Mouse (Mus musculus) kidney, embryonic 15.5 days (tissue): Measurements from ENCODE around the gene Cd160. TPM values are rescaled to one million over a fixed set of nuclear protein-coding genes. Genes with fewer than 3 reads are reported as not detected.
A peak's percentile ranks its signal among the peaks of the same experiment; 100 is the strongest.

ENCODE experiments used
- ATAC-seq: fragments of 200-750 bp; cut with Nextera tagmentation; replicated peaks from 2 replicates; pipeline ENCODE4 v1.8.0; 2017; ENCODE audit warnings: moderate TSS enrichment; ENCODE audit not compliant: low FRiP score
- H3K27ac ChIP-seq: fragments of 300-500 bp; sonication (generic); 2 replicates; pipeline ENCODE4 v1.5.1; 2015; ENCODE audit warnings: mild to moderate bottlenecking, inconsistent platforms
- H3K27me3 ChIP-seq: fragments of 300-500 bp; sonication (generic); 2 replicates; pipeline ENCODE4 v1.6.1; 2015; ENCODE audit warnings: inconsistent platforms
- H3K36me3 ChIP-seq: fragments of 300-500 bp; sonication (generic); 2 replicates; pipeline ENCODE4 v1.6.1; 2015; ENCODE audit warnings: inconsistent platforms
- H3K4me1 ChIP-seq: fragments of 300-500 bp; sonication (generic); 2 replicates; pipeline ENCODE4 v1.6.1; 2015; ENCODE audit warnings: inconsistent platforms
- H3K4me2 ChIP-seq: fragments of 300-500 bp; sonication (generic); 2 replicates; pipeline ENCODE4 v1.6.1; 2015; ENCODE audit warnings: moderate library complexity, mild to moderate bottlenecking, inconsistent platforms
- H3K4me3 ChIP-seq: fragments of 300-500 bp; sonication (generic); replicated peaks from 2 replicates; pipeline ENCODE4 v1.5.1; 2015; ENCODE audit warnings: mild to moderate bottlenecking, inconsistent platforms
- H3K9ac ChIP-seq: fragments of 300-500 bp; sonication (generic); 2 replicates; pipeline ENCODE4 v1.6.1; 2015; ENCODE audit warnings: mild to moderate bottlenecking, inconsistent platforms
- H3K9me3 ChIP-seq: fragments of 300-500 bp; sonication (generic); replicated peaks from 2 replicates; pipeline ENCODE4 v1.6.1; 2016; ENCODE audit warnings: inconsistent platforms
- WGBS: fragments of 180-500 bp; shearing (Covaris S2); methylation state at CpG from one replicate; pipeline ENCODE4 v1.1.7; 2015; ENCODE audit warnings: mixed read lengths; 5-methylcytosine and 5-hydroxymethylcytosine counted together
- polyA plus RNA-seq: library from polyadenylated mRNA; unstranded; fragments of >200 nt; fragmentation: Nextera tagmentation; extraction: Ambion mirVana; gene quantifications from 2 replicates; pipeline ENCODE4 v1.2.1, GENCODE M21; 2015

Cd160 gene
- polyA plus RNA-seq, 1 experiment from 2014 or later: 0.16 TPM

DNA sequence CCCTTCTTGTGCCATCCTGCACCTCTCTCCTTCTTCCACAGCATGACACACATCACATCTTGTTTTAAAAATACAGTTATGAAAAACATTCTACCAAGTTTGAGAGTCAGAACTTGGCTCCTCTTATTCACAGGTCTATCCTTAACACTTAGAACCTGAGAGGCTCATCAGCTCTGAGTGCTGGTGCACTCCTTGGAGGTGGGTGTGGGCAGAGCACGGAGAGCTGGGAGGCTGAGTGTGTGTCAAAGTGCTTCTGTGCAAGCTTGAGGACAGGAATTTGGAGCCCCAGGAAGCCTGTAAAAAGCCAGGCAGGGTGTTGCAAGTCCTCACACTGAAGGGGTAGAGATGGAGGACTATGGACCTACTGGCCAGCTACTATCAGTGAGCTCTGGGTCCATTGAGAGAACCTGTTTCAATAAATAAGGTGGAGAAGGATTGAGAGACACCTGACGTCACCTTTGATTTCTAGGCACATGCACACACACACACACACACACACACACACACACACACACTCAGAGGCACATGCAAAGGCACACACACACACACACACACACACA is 20.1 kb upstream of the Cd160 start:
- no peak for ATAC-seq

GRCm38 (mm10) chr3:96848470-96848869 is 19.3 kb upstream of the Cd160 start:
- 86% methylated on average over 7 of the region's 8 CpGs for WGBS
- Histone ChIP-seq H3K4me2 (no peak overlapping the region), H3K4me3 (no peak overlapping the region), H3K36me3 (no peaks in the 10 kb centered on the region), H3K9ac (no peak overlapping the region), H3K27ac (no peak overlapping the region), H3K4me1 (peaks cover 10% of the 10 kb centered on the region), H3K27me3 (no peaks in the 10 kb centered on the region), H3K9me3 (no peaks in the 10 kb centered on the region)
- no peak for ATAC-seq

More for the DNA sequence above, 20.1 kb upstream of the Cd160 start:
- H3K4me3 ChIP-seq: no peak overlapping the region
- no peaks in the 10 kb centered on the region for H3K27me3 ChIP-seq
- H3K4me1 ChIP-seq: peaks cover 10% of the 10 kb centered on the region
- H3K9me3 ChIP-seq: no peaks in the 10 kb centered on the region
- H3K9ac ChIP-seq: no peak overlapping the region
- 79% methylated on average over 2 of the region's 2 CpGs for WGBS
- H3K36me3 ChIP-seq: no peaks in the 10 kb centered on the region
- H3K4me2 ChIP-seq: no peak overlapping the region
- H3K27ac ChIP-seq: no peak overlapping the region

DNA sequence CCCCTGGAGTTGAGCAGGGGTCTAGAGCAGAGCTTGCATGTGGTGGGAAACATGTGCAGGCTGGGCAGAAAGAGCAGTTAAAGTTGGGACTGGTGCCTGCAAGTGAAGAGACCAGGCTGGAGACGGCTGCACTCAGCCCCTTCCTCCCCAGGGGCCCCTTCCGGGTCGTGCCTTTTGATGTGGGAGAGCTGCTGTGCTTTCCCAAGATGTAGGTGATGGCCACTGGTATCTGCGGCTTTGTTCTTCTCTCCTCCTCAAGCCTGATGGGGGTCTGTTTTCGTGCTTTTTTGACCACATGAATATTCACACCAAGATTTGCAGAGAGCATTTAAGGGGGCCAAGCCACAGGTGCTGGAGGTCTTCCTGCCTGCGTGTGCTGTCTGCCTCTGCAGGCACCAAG is 18.5 kb upstream of the Cd160 start:
- Histone ChIP-seq H3K4me2 (no peak overlapping the region), H3K4me3 (no peak overlapping the region), H3K36me3 (no peaks in the 10 kb centered on the region), H3K9me3 (no peaks in the 10 kb centered on the region), H3K27me3 (no peaks in the 10 kb centered on the region), H3K9ac (no peak overlapping the region), H3K27ac (no peak overlapping the region), H3K4me1 (peaks cover 10% of the 10 kb centered on the region)
- ATAC-seq: no peak
- WGBS: 16% methylated on average over 6 of the region's 6 CpGs

DNA sequence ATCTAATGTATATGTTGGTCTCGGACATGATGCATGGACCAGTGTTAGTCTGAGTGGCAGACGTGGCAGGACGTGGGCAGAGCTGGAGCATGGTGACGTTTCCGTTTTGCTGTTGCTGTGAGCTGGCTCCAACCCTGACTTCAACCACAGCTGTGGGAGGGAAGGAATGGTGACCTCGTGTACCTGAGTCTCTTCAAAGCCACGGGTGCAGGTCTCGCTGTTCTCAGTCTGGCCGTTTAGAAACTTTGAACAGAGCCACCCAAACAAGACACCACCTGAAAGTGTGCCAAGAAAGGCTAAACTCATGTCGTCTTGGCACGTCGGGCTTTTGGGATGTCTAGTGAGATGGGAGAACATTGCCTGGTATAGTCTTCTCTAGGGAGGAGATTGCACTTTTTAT is 17.8 kb upstream of the Cd160 start:
- H3K4me1 ChIP-seq: peaks cover 10% of the 10 kb centered on the region
- no peaks in the 10 kb centered on the region for H3K36me3 ChIP-seq
- WGBS: 87% methylated on average over 12 of the region's 12 CpGs
- no peak for ATAC-seq
- no peak overlapping the region for H3K4me2 ChIP-seq
- H3K4me3 ChIP-seq: no peak overlapping the region
- H3K9ac ChIP-seq: no peak overlapping the region
- no peaks in the 10 kb centered on the region for H3K9me3 ChIP-seq
- no peak overlapping the region for H3K27ac ChIP-seq
- H3K27me3 ChIP-seq: no peaks in the 10 kb centered on the region

DNA sequence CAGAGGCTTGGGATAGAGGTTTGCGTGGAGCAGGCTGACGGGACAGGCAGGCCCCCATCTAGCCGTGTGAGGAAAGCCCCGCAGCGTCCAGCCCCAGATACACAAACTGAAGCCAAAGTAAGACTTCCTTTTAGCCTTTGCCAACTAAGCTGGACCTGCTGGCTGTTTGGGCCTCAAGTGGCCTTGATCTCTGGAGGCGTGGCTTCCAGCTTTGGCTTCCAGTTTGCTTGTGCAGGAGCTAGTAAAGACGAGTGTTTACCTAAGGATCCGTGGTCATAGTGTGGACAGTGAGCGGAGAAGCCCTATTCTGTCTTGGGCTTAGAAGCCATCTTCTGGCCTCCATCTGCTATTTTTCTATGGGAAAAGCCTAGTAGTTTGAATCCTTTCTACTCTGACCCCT is 16.7 kb upstream of the Cd160 start:
- Histone ChIP-seq H3K4me1 (peaks cover 10% of the 10 kb centered on the region), H3K27ac (no peak overlapping the region), H3K36me3 (no peaks in the 10 kb centered on the region), H3K27me3 (no peaks in the 10 kb centered on the region), H3K4me3 (no peak overlapping the region), H3K9me3 (no peaks in the 10 kb centered on the region), H3K9ac (no peak overlapping the region), H3K4me2 (no peak overlapping the region)
- WGBS: 82% methylated on average over 9 of the region's 9 CpGs
- ATAC-seq: no peak

DNA sequence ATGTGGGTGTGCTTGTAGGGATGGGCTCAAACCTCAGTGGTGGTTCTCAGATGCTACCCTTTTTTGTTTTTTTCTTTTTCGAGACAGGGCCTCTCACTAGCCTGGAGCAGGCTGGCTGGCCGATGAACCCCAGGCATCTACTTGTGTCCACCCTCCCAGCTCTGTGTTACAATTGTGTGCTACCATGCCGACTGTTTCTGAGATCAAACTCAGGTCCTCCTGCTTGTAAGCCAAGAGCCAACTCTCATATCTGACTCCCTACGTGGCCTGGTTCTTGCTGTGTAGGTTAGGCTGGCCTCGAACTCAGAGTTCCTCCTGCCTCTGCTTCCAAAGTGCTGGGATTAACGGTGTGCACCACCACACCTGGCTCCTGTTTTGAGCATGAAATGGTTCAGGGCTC is 16.0 kb upstream of the Cd160 start:
- H3K4me2 ChIP-seq: no peak overlapping the region
- peaks cover 11% of the 10 kb centered on the region for H3K4me1 ChIP-seq
- WGBS: 87% methylated on average over 6 of the region's 6 CpGs
- H3K9ac ChIP-seq: no peak overlapping the region
- no peaks in the 10 kb centered on the region for H3K9me3 ChIP-seq
- ATAC-seq: no peak
- H3K27ac ChIP-seq: no peak overlapping the region
- H3K27me3 ChIP-seq: no peaks in the 10 kb centered on the region
- H3K4me3 ChIP-seq: no peak overlapping the region
- H3K36me3 ChIP-seq: no peaks in the 10 kb centered on the region

GRCm38 (mm10) chr3:96838996-96839645 is 10.0 kb upstream of the Cd160 start:
- no peak overlapping the region for H3K9ac ChIP-seq
- peaks cover 47% of the 10 kb centered on the region for H3K4me1 ChIP-seq
- no peaks in the 10 kb centered on the region for H3K36me3 ChIP-seq
- H3K27ac ChIP-seq: peak overlapping the region; percentile 84
- peak; percentile 90 for ATAC-seq
- no peaks in the 10 kb centered on the region for H3K9me3 ChIP-seq
- no peak overlapping the region for H3K4me3 ChIP-seq
- H3K27me3 ChIP-seq: no peaks in the 10 kb centered on the region
- WGBS: 53% methylated on average over 7 of the region's 7 CpGs
- H3K4me2 ChIP-seq: no peak overlapping the region

GRCm38 (mm10) chr3:96836414-96836813 is 7.3 kb upstream of the Cd160 start:
- H3K4me3 ChIP-seq: no peak overlapping the region
- peaks cover 54% of the 10 kb centered on the region for H3K4me1 ChIP-seq
- H3K27ac ChIP-seq: peak overlapping the region; percentile 54
- ATAC-seq: no peak
- WGBS: 35% methylated on average over 2 of the region's 2 CpGs
- H3K36me3 ChIP-seq: no peaks in the 10 kb centered on the region
- no peak overlapping the region for H3K4me2 ChIP-seq
- no peaks in the 10 kb centered on the region for H3K9me3 ChIP-seq
- H3K27me3 ChIP-seq: no peaks in the 10 kb centered on the region
- no peak overlapping the region for H3K9ac ChIP-seq

DNA sequence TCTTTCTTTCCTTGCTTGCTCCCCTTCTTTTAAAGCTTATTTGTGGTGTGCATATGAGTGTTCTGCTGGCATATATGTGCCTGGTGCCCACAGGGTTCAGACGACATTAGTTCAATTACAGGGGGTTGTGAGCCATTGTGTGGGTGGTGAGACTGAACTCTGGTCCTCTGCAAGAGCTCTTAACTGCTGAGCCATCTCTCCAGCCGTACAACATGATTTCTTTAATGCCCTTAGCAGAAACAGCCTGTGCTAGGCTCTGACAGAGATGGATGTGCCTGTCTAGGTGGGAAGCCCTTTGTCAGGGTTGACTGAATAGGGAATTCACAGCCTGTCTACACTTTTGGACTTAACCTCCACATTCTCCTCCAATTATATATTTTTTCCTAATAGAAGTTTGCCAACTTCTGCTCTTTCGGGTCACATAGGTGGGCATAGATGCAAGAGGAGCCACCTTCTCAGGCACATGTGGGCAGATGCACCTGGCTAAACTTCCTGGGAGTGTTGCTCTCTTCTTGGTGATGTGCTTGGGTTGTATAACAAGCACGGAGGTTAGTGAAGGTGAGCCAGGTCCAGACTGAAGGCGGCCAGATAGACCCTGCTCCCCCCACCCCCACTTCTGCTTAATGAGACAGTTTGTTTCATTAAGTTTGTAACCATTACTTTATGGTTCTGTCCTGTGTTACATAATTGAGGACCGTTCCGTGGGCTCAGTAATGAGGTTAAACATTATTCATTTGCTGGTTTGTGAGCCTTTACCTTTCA is 5.6 kb upstream of the Cd160 start:
- Histone ChIP-seq H3K9me3 (no peaks in the 10 kb centered on the region), H3K4me3 (0 out of 2 replicates have a peak overlapping the region, but pooled peaks have one; percentile 8), H3K36me3 (no peaks in the 10 kb centered on the region), H3K4me1 (peaks cover 49% of the 10 kb centered on the region), H3K4me2 (peak overlapping the region; percentile 32), H3K27me3 (no peaks in the 10 kb centered on the region), H3K27ac (peak overlapping the region; percentile 60), H3K9ac (no peak overlapping the region)
- 0 out of 2 replicates have a peak, but pooled peaks have one; percentile 17 for ATAC-seq
- WGBS: 39% methylated on average over 7 of the region's 7 CpGs

GRCm38 (mm10) chr3:96832930-96833329 is 3.8 kb upstream of the Cd160 start:
- Histone ChIP-seq H3K9me3 (no peaks in the 10 kb centered on the region), H3K4me3 (peak overlapping the region; percentile 0; the same call in 1 of the 2 replicates), H3K4me1 (peaks cover 49% of the 10 kb centered on the region), H3K4me2 (peak overlapping the region; percentile 32; the same call in 1 of the 2 replicates), H3K27ac (peak overlapping the region; percentile 66; the same call in 1 of the 2 replicates), H3K36me3 (no peaks in the 10 kb centered on the region), H3K9ac (no peak overlapping the region), H3K27me3 (no peaks in the 10 kb centered on the region)
- ATAC-seq: peak; percentile 61
- WGBS: 47% methylated on average over 5 of the region's 5 CpGs

DNA sequence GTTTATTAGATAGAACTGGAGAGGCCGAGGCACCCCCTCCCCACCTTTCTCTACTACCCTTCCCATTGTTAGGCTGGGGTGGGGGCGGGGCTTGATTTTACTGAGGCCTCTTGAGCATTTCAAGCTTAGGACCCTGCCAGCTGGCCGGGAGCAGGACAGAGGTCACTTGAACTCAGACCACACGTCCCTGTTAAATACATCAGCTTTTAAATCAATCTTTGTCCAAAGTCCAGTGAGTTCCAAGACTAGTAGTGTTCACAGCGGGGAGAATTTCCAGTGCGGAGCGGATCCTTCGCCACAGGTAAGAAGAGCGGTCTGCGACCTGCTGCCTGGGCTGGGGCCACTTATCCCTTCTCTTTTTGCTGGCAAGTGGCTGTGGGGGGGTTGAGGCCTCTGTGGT is 705 bp upstream of the Cd160 start:
- peak; percentile 38; the same call in 1 of the 2 replicates for ATAC-seq
- no peaks in the 10 kb centered on the region for H3K27me3 ChIP-seq
- H3K4me3 ChIP-seq: peak overlapping the region; percentile 18
- H3K27ac ChIP-seq: peak overlapping the region; percentile 41
- H3K4me2 ChIP-seq: no peak overlapping the region
- H3K9ac ChIP-seq: no peak overlapping the region
- no peaks in the 10 kb centered on the region for H3K36me3 ChIP-seq
- H3K4me1 ChIP-seq: peaks cover 22% of the 10 kb centered on the region
- H3K9me3 ChIP-seq: no peaks in the 10 kb centered on the region
- 76% methylated on average over 10 of the region's 10 CpGs for WGBS

GRCm38 (mm10) chr3:96828308-96828864 is 765 bp downstream of the Cd160 start:
- no peak for ATAC-seq
- 0 out of 2 replicates have a peak overlapping the region, but pooled peaks have one; percentile 61 for H3K27ac ChIP-seq
- H3K9me3 ChIP-seq: no peaks in the 10 kb centered on the region
- no peak overlapping the region for H3K9ac ChIP-seq
- H3K36me3 ChIP-seq: no peaks in the 10 kb centered on the region
- no peak overlapping the region for H3K4me3 ChIP-seq
- peaks cover 16% of the 10 kb centered on the region for H3K4me1 ChIP-seq
- WGBS: 43% methylated on average over 15 of the region's 15 CpGs
- no peak overlapping the region for H3K4me2 ChIP-seq
- H3K27me3 ChIP-seq: no peaks in the 10 kb centered on the region
